Mouse (Mus musculus): ENCODE results near the gene Jagn1. TPM values are rescaled to one million over a fixed set of nuclear protein-coding genes. Genes with fewer than 3 reads are reported as not detected.

The Jagn1 gene
- polyA plus RNA-seq, 1 experiment from 2014 or later, result 61.1 TPM

DNA sequence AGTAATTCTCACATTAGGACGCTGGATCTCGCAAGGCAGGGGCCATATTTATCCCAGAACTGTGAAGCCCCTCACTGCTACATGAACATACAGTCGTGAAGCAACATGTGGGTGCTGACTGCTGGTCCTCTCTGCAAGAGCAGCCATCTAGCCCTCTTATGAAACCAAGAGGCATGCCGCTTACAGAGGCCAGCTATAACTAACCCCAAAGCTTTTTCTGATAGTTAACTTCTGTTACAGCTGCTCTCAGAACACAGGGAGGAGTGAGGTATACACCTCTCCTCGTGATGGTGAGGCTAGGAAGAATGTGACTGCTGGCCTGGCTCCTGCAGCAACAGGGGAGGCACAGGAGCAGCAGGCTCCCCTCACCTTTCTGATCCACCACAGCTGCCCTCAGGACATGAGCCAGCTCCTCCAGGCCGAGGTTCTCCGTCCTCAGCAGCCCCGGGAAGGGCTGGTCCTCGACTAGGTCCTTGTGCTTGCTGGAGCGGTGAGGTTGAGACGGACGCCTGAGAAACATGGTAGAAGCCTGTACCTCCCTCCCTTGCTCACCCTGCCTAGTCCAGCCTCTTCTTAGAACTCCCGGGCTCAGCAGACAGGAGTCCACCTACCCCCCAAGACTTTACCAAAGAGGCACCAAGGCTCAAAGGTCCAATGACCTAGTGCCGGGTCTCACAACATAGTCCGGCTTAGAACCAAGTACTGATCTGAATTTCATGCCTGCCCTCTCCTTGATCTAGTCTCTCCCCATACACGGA, 23.7 kb upstream of the Jagn1 start:
- Histone ChIP-seq H3K4me1 (replicated peaks) (peaks cover 11% of the 10 kb centered on the region), H3K36me3 (peaks cover 14% of the 10 kb centered on the region; the same call in 1 of the 2 replicates), H3K9ac (peak overlapping the region; percentile 78), H3K9me3 (replicated peaks) (no peaks in the 10 kb centered on the region), H3K4me2 (peak overlapping the region; percentile 91), H3K4me3 (peak overlapping the region; percentile 71), H3K27ac (ENCODE audit: poor library complexity, severe bottlenecking) (peak overlapping the region; percentile 19; the same call in 1 of the 2 replicates), H3K27me3 (replicated peaks) (no peaks in the 10 kb centered on the region)
- peak; percentile 49 for ATAC-seq (ENCODE audit: insufficient number of reproducible peaks, low FRiP score)
- 14% methylated on average over 16 of the region's 16 CpGs for WGBS

DNA sequence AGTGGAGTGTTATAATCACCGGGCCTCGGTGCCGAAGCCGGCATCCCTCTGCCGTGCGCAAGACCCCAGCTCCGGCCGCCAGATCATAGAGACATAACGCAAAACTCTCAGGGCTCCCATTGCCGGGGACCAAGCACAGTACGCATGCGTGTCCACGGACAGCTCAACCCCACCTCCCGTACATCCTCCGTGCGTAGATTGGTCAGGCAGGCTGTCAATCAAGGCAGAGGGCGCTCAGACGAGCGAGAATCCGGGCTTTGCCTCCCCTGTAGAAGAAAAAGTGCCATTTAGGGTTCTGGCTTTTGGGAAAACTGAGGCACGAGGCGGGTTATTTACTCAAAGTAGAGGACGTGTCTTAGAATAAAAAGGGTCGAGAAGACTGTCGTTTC, 23.2 kb upstream of the Jagn1 start, which contains the start of gene Rpusd3:
Gene Rpusd3 (minus strand): TSS at position 142 of the 389 bp plus-strand sequence.
- Histone ChIP-seq H3K9ac (peak within 1 kb of the TSS; percentile 78), H3K4me2 (peak within 1 kb of the TSS; percentile 91), H3K27ac (ENCODE audit: poor library complexity, severe bottlenecking) (peak within 1 kb of the TSS; percentile 19; the same call in 1 of the 2 replicates), H3K36me3 (peaks cover 10% of the 10 kb centered on the region; the same call in 1 of the 2 replicates), H3K4me1 (replicated peaks) (peaks cover 11% of the 10 kb centered on the region), H3K4me3 (peak within 1 kb of the TSS; percentile 71), H3K27me3 (replicated peaks) (no peaks in the 10 kb centered on the region), H3K9me3 (replicated peaks) (no peaks in the 10 kb centered on the region)
- peak; percentile 96 for ATAC-seq (ENCODE audit: insufficient number of reproducible peaks, low FRiP score)
- under 1% methylated on average over 25 of the region's 25 CpGs for WGBS

DNA sequence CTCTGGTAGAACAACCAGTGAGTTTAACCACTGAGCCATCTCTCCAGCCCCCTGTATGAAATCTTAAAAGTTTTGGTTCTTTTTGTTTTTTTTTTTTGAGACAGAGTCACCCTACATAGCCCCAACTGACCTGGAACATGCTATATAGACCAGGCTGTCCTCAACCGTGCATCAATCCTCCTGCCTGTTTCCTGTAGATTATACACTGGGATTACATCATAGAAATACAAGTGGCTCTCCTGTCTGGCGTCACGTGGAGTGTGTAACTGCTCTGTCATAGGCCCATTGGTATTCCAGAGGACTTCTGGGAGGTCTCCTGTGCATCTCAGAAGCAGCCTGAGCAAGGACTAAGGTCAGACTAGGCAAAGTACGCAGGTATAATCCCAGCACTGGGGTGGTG, 19.4 kb upstream of the Jagn1 start:
- Histone ChIP-seq H3K9ac (no peak overlapping the region), H3K4me3 (no peak overlapping the region), H3K27ac (ENCODE audit: poor library complexity, severe bottlenecking) (no peak overlapping the region), H3K4me1 (replicated peaks) (peaks cover 7% of the 10 kb centered on the region), H3K9me3 (replicated peaks) (no peaks in the 10 kb centered on the region), H3K4me2 (no peak overlapping the region), H3K27me3 (replicated peaks) (no peaks in the 10 kb centered on the region), H3K36me3 (no peaks in the 10 kb centered on the region)
- 59% methylated on average over 4 of the region's 4 CpGs for WGBS
- ATAC-seq (ENCODE audit: insufficient number of reproducible peaks, low FRiP score), result no peak

- Histone ChIP-seq H3K36me3 (no peaks in the 10 kb centered on the region), H3K27ac (ENCODE audit: poor library complexity, severe bottlenecking) (no peak overlapping the region), H3K4me1 (replicated peaks) (no peaks in the 10 kb centered on the region), H3K4me2 (no peak overlapping the region), H3K9me3 (replicated peaks) (no peaks in the 10 kb centered on the region), H3K9ac (no peak overlapping the region), H3K27me3 (replicated peaks) (no peaks in the 10 kb centered on the region), H3K4me3 (no peak overlapping the region)
- no peak for ATAC-seq (ENCODE audit: insufficient number of reproducible peaks, low FRiP score)
- WGBS, result 69% methylated on average over 7 of the region's 7 CpGs
These were observed 18.2 kb upstream of the Jagn1 start for GRCm38 (mm10) chr6:113424187-113424586.

- ATAC-seq (ENCODE audit: insufficient number of reproducible peaks, low FRiP score), result no peak
- no peaks in the 10 kb centered on the region for H3K4me1 ChIP-seq (replicated peaks)
- H3K9ac ChIP-seq, result no peak overlapping the region
- no peaks in the 10 kb centered on the region for H3K27me3 ChIP-seq (replicated peaks)
- H3K4me2 ChIP-seq, result no peak overlapping the region
- no peak overlapping the region for H3K27ac ChIP-seq (ENCODE audit: poor library complexity, severe bottlenecking)
- WGBS, result 80% methylated on average over 4 of the region's 4 CpGs
- H3K36me3 ChIP-seq, result no peaks in the 10 kb centered on the region
- H3K9me3 ChIP-seq (replicated peaks), result no peaks in the 10 kb centered on the region
- H3K4me3 ChIP-seq, result no peak overlapping the region
These were observed 15.7 kb upstream of the Jagn1 start for GRCm38 (mm10) chr6:113426696-113427095.

DNA sequence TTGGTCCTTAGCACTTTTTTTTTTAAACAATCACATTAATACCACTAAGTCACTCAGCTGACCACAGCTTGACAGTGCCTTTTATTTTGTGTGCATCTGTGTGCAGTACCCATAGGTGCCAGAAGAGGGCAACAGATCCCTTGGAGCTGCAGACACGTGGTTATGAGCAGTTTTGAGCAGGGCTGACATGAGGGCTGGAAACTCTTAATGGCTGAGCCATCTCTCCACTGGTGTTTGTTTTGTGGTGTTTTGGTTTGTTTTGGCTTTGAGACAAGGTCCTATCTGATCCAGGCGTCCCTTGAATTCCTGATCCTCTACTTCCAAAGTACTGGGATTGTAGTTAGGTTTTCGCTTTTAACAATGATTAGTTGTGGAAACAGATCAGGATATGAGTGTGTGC, 15.0 kb upstream of the Jagn1 start:
- Histone ChIP-seq H3K9ac (no peak overlapping the region), H3K4me1 (replicated peaks) (no peaks in the 10 kb centered on the region), H3K27ac (ENCODE audit: poor library complexity, severe bottlenecking) (no peak overlapping the region), H3K9me3 (replicated peaks) (no peaks in the 10 kb centered on the region), H3K27me3 (replicated peaks) (no peaks in the 10 kb centered on the region), H3K36me3 (no peaks in the 10 kb centered on the region), H3K4me3 (no peak overlapping the region), H3K4me2 (no peak overlapping the region)
- WGBS, result 51% methylated on average over 3 of the region's 3 CpGs
- no peak for ATAC-seq (ENCODE audit: insufficient number of reproducible peaks, low FRiP score)

DNA sequence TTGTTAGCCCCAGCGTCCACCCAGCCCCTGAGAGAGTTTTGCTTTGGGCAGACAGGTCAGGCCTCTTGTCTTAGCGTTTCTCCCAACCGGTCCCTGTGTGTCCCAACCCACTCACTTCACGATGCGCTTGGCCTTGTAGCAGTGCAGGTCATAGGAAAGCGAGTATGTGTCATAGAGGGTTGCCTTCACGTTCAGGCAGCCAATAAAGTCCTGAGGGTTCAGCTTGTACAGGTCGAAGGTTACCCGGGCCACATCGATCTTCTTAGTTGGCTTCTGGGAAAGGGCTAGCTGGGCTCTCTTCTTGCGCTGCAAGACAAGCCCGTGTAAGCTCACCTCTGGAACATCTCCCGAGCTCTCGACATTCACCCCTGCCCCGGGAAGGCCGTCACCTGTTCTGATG, 14.4 kb upstream of the Jagn1 start:
- H3K36me3 ChIP-seq, result no peaks in the 10 kb centered on the region
- no peaks in the 10 kb centered on the region for H3K9me3 ChIP-seq (replicated peaks)
- WGBS, result 90% methylated on average over 16 of the region's 16 CpGs
- no peak overlapping the region for H3K4me3 ChIP-seq
- no peak for ATAC-seq (ENCODE audit: insufficient number of reproducible peaks, low FRiP score)
- H3K27ac ChIP-seq (ENCODE audit: poor library complexity, severe bottlenecking), result no peak overlapping the region
- no peak overlapping the region for H3K9ac ChIP-seq
- H3K4me2 ChIP-seq, result no peak overlapping the region
- no peaks in the 10 kb centered on the region for H3K27me3 ChIP-seq (replicated peaks)
- no peaks in the 10 kb centered on the region for H3K4me1 ChIP-seq (replicated peaks)

GRCm38 (mm10) chr6:113429965-113430364, 12.4 kb upstream of the Jagn1 start:
- Histone ChIP-seq H3K36me3 (no peaks in the 10 kb centered on the region), H3K4me1 (replicated peaks) (no peaks in the 10 kb centered on the region), H3K4me2 (no peak overlapping the region), H3K9ac (no peak overlapping the region), H3K27me3 (replicated peaks) (no peaks in the 10 kb centered on the region), H3K9me3 (replicated peaks) (no peaks in the 10 kb centered on the region), H3K27ac (ENCODE audit: poor library complexity, severe bottlenecking) (no peak overlapping the region), H3K4me3 (no peak overlapping the region)
- ATAC-seq (ENCODE audit: insufficient number of reproducible peaks, low FRiP score), result no peak
- WGBS, result 70% methylated on average over 3 of the region's 3 CpGs

DNA sequence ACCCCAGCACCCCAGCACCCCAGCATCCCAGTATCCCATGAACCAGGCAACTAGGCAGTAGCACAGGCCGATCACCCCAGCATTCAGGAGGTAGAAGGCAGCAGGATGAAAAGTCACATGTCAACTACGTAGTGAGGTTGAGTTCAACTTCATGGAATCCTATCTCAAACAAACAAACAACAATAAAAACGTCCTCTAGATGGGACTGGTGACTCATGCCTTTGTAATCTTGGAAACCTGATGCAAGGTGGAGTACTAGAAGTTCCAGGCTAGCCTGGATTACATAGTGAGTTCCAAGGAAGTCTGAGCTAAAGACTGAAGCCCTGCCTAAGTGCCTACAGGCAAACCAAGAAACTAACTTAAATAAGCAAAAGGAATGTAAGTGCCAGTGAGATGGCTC, 11.5 kb upstream of the Jagn1 start:
- Histone ChIP-seq H3K27me3 (replicated peaks) (no peaks in the 10 kb centered on the region), H3K4me1 (replicated peaks) (no peaks in the 10 kb centered on the region), H3K27ac (ENCODE audit: poor library complexity, severe bottlenecking) (no peak overlapping the region), H3K4me2 (no peak overlapping the region), H3K9me3 (replicated peaks) (no peaks in the 10 kb centered on the region), H3K4me3 (no peak overlapping the region), H3K36me3 (no peaks in the 10 kb centered on the region), H3K9ac (no peak overlapping the region)
- ATAC-seq (ENCODE audit: insufficient number of reproducible peaks, low FRiP score), result no peak
- WGBS, result 51% methylated on average over 3 of the region's 3 CpGs

- no peaks in the 10 kb centered on the region for H3K9me3 ChIP-seq (replicated peaks)
- no peak overlapping the region for H3K4me3 ChIP-seq
- no peak overlapping the region for H3K4me2 ChIP-seq
- H3K4me1 ChIP-seq (replicated peaks), result no peaks in the 10 kb centered on the region
- 52% methylated on average over 3 of the region's 3 CpGs for WGBS
- no peak overlapping the region for H3K27ac ChIP-seq (ENCODE audit: poor library complexity, severe bottlenecking)
- H3K27me3 ChIP-seq (replicated peaks), result no peaks in the 10 kb centered on the region
- no peaks in the 10 kb centered on the region for H3K36me3 ChIP-seq
- no peak overlapping the region for H3K9ac ChIP-seq
- no peak for ATAC-seq (ENCODE audit: insufficient number of reproducible peaks, low FRiP score)
These were observed 10.6 kb upstream of the Jagn1 start for GRCm38 (mm10) chr6:113431801-113432200.

GRCm38 (mm10) chr6:113433661-113434060, 8.7 kb upstream of the Jagn1 start:
- 0 out of 2 replicates have a peak, but pooled peaks cover 4% of the 10 kb centered on the region for H3K27me3 ChIP-seq (replicated peaks)
- H3K9ac ChIP-seq, result no peak overlapping the region
- H3K9me3 ChIP-seq (replicated peaks), result no peaks in the 10 kb centered on the region
- no peak overlapping the region for H3K4me2 ChIP-seq
- no peaks in the 10 kb centered on the region for H3K36me3 ChIP-seq
- no peak for ATAC-seq (ENCODE audit: insufficient number of reproducible peaks, low FRiP score)
- H3K4me3 ChIP-seq, result no peak overlapping the region
- no peaks in the 10 kb centered on the region for H3K4me1 ChIP-seq (replicated peaks)
- 59% methylated on average over 3 of the region's 3 CpGs for WGBS
- no peak overlapping the region for H3K27ac ChIP-seq (ENCODE audit: poor library complexity, severe bottlenecking)

GRCm38 (mm10) chr6:113434691-113435090, 7.7 kb upstream of the Jagn1 start:
- ATAC-seq (ENCODE audit: insufficient number of reproducible peaks, low FRiP score), result no peak
- Histone ChIP-seq H3K4me1 (replicated peaks) (no peaks in the 10 kb centered on the region), H3K4me2 (no peak overlapping the region), H3K36me3 (no peaks in the 10 kb centered on the region), H3K27me3 (replicated peaks) (0 out of 2 replicates have a peak, but pooled peaks cover 4% of the 10 kb centered on the region), H3K27ac (ENCODE audit: poor library complexity, severe bottlenecking) (no peak overlapping the region), H3K4me3 (no peak overlapping the region), H3K9ac (no peak overlapping the region), H3K9me3 (replicated peaks) (no peaks in the 10 kb centered on the region)
- WGBS, result 70% methylated on average over 7 of the region's 7 CpGs

Measured in heart, embryonic 12.5 days (tissue).